Mouse (Mus musculus) C2C12 (cell line): ENCODE measurements around the gene Rnls. TPM values are rescaled to one million over a fixed set of nuclear protein-coding genes. Genes with fewer than 3 reads are reported as not detected.

Source experiments
- H3K27me3 ChIP-seq: one replicate; pipeline ENCODE4 v1.6.1; 2011; ENCODE audit not compliant: control insufficient read depth, insufficient read depth, insufficient read length
- H3K36me3 ChIP-seq: one replicate; pipeline ENCODE4 v1.6.1; 2011; ENCODE audit not compliant: control insufficient read depth, insufficient read depth
- H3K4me3 ChIP-seq: one replicate; pipeline ENCODE4 v1.5.1; 2011; ENCODE audit warnings: mild to moderate bottlenecking, control low read depth; ENCODE audit not compliant: poor library complexity, insufficient read depth, severe bottlenecking
- H3K79me2 ChIP-seq: one replicate; pipeline ENCODE4 v1.6.1; 2011; ENCODE audit not compliant: control insufficient read depth, insufficient read depth
- H3K79me3 ChIP-seq: one replicate; pipeline ENCODE4 v1.6.1; 2011; ENCODE audit warnings: low read depth, control low read depth
- H3ac ChIP-seq: one replicate; pipeline ENCODE3; 2011; ENCODE audit warnings: low read depth; ENCODE audit not compliant: control insufficient read depth, insufficient read length
- CEBPB ChIP-seq: IDR thresholded peaks from one replicate; pipeline ENCODE4 v1.6.1; 2011; ENCODE audit warnings: low read depth, mild to moderate bottlenecking, control low read depth, moderate library complexity
- CTCF ChIP-seq: IDR thresholded peaks from one replicate; pipeline ENCODE4 v1.5.1; 2011; ENCODE audit not compliant: control insufficient read depth, insufficient read depth, insufficient read length
- FOSL1 ChIP-seq: IDR thresholded peaks from one replicate; pipeline ENCODE4 v1.8.0; 2011; ENCODE audit warnings: mild to moderate bottlenecking, low read length; ENCODE audit not compliant: poor library complexity, insufficient read depth, severe bottlenecking
- MAX ChIP-seq: IDR thresholded peaks from one replicate; pipeline ENCODE4 v1.6.1; 2011; ENCODE audit warnings: mild to moderate bottlenecking, control low read depth
- MYOD1 ChIP-seq: IDR thresholded peaks from one replicate; pipeline ENCODE4 v1.6.1; 2011; ENCODE audit warnings: low read depth; ENCODE audit not compliant: control insufficient read depth, insufficient read length
- MYOG ChIP-seq: IDR thresholded peaks from one replicate; pipeline ENCODE4 v1.6.1; 2011; ENCODE audit not compliant: control insufficient read depth, insufficient read length; ENCODE audit errors: extremely low read depth
- USF1 ChIP-seq: IDR thresholded peaks from one replicate; pipeline ENCODE4 v1.6.1; 2011; ENCODE audit warnings: low read depth, mild to moderate bottlenecking, control low read depth, moderate library complexity
- polyA plus RNA-seq: library from polyadenylated mRNA; unstranded; fragments of >200 nt; fragmentation: generic; extraction: Trizol; gene quantifications from one replicate; pipeline ENCODE4 v1.2.1, GENCODE M21; 2012; ENCODE audit warnings: missing spikeins

The Rnls gene
- polyA plus RNA-seq, 1 experiment: 0.99 TPM

GRCm38 (mm10) chr19:33366661-33367060, 25.4 kb downstream of the Rnls start:
- peak; percentile 60 for TF ChIP-seq CTCF
- TF ChIP-seq MAX: no peak
- Histone ChIP-seq H3K36me3 (no peaks in the 10 kb centered on the region), H3K79me3 (no peaks in the 10 kb centered on the region), H3K79me2 (no peaks in the 10 kb centered on the region), H3K4me3 (no peak overlapping the region), H3K27me3 (no peaks in the 10 kb centered on the region), H3ac (no peak overlapping the region)

- H3ac ChIP-seq: no peak overlapping the region
- no peaks in the 10 kb centered on the region for H3K27me3 ChIP-seq
- no peaks in the 10 kb centered on the region for H3K79me2 ChIP-seq
- H3K36me3 ChIP-seq: no peaks in the 10 kb centered on the region
- no peaks in the 10 kb centered on the region for H3K79me3 ChIP-seq
- H3K4me3 ChIP-seq: no peak overlapping the region
- TF ChIP-seq MAX: no peak
Measured at GRCm38 (mm10) chr19:33357019-33357418, 35.1 kb downstream of the Rnls start.

- Histone ChIP-seq H3K4me3 (no peak overlapping the region), H3ac (no peak overlapping the region), H3K27me3 (no peaks in the 10 kb centered on the region), H3K79me2 (no peaks in the 10 kb centered on the region), H3K79me3 (no peaks in the 10 kb centered on the region), H3K36me3 (no peaks in the 10 kb centered on the region)
- TF ChIP-seq USF1: no peak
- no peak for TF ChIP-seq MYOG
- no peak for TF ChIP-seq MAX
- no peak for TF ChIP-seq FOSL1
Measured at GRCm38 (mm10) chr19:33340119-33340518, 52.0 kb downstream of the Rnls start.

- Histone ChIP-seq H3K79me2 (no peaks in the 10 kb centered on the region), H3ac (no peak overlapping the region), H3K4me3 (no peak overlapping the region), H3K27me3 (no peaks in the 10 kb centered on the region), H3K79me3 (no peaks in the 10 kb centered on the region), H3K36me3 (no peaks in the 10 kb centered on the region)
- TF ChIP-seq FOSL1: no peak
Measured at GRCm38 (mm10) chr19:33326706-33327641, 65.1 kb downstream of the Rnls start.

DNA sequence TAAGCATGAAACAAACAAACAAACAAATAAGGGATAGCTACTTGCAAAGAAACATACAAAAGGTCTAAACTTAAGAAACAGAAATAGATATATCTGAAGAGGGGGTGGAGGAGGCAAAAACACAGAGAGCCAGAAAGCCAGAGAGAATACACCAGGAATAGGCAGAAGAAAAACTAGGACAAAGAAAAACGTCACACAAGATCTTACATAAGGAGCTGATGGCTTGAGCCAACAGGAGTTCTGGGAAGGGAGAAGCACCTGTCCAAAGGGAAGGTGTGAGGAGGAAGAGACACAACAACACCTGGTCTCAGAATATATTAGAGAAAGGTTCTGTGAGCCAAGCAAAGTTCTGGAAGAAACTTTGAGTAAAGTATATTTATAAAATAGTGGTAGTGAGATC, 73.3 kb downstream of the Rnls start:
- Histone ChIP-seq H3ac (no peak overlapping the region), H3K27me3 (no peaks in the 10 kb centered on the region), H3K4me3 (no peak overlapping the region), H3K79me2 (no peaks in the 10 kb centered on the region), H3K36me3 (no peaks in the 10 kb centered on the region), H3K79me3 (no peaks in the 10 kb centered on the region)
- TF ChIP-seq USF1: no peak

DNA sequence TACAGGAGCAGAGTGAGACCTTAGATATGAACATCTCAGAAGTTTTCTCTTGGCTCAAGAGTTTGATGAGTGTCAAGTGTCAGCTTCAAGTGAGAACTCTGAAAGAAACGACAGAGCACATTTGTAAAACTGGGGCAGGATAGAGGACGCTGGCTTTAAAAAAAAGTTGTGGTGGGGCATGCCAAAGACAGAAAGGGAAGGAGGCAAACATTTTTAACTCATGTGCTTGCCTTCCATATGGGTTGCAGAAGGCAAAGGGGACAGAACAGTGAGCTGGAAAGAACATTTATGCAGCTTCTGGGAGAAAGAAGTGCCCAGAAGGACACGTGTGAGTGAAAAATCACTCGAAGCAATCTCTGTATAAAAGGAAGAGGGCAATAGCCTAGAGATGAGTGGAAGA, 75.0 kb downstream of the Rnls start:
- no peak overlapping the region for H3K4me3 ChIP-seq

GRCm38 (mm10) chr19:33299726-33300292, 92.3 kb downstream of the Rnls start:
- H3K79me2 ChIP-seq: no peaks in the 10 kb centered on the region
- H3ac ChIP-seq: no peak overlapping the region
- no peaks in the 10 kb centered on the region for H3K79me3 ChIP-seq
- H3K36me3 ChIP-seq: no peaks in the 10 kb centered on the region
- no peak for TF ChIP-seq CEBPB
- TF ChIP-seq MYOG: no peak
- no peak for TF ChIP-seq MYOD1
- no peak for TF ChIP-seq FOSL1
- TF ChIP-seq USF1: no peak
- no peak for TF ChIP-seq CTCF
- no peak for TF ChIP-seq MAX
- H3K27me3 ChIP-seq: no peaks in the 10 kb centered on the region
- no peak overlapping the region for H3K4me3 ChIP-seq

More for the DNA sequence above, 75.0 kb downstream of the Rnls start:
- no peak for TF ChIP-seq MYOG
- TF ChIP-seq FOSL1: no peak
- TF ChIP-seq CTCF: no peak
- TF ChIP-seq CEBPB: no peak
- TF ChIP-seq MAX: no peak
- TF ChIP-seq MYOD1: no peak
- no peak for TF ChIP-seq USF1
- Histone ChIP-seq H3K36me3 (no peaks in the 10 kb centered on the region), H3K79me3 (no peaks in the 10 kb centered on the region), H3K27me3 (no peaks in the 10 kb centered on the region), H3K79me2 (no peaks in the 10 kb centered on the region), H3ac (no peak overlapping the region)
